Mouse (Mus musculus) lung, postnatal 0 days (tissue): ENCODE measurements around the gene Olfr374.

ENCODE experiments used
- CTCF ChIP-seq: IDR thresholded peaks from 2 replicates; pipeline ENCODE4 v1.5.1; 2016; ENCODE audit warnings: antibody characterized with exemption, mild to moderate bottlenecking
- EP300 ChIP-seq: IDR thresholded peaks from 2 replicates; pipeline ENCODE4 v1.6.1; 2016; ENCODE audit warnings: antibody characterized with exemption, mild to moderate bottlenecking, control low read depth

GRCm38 (mm10) chr8:72138456-72138855 is 31.6 kb downstream of the Olfr374 start:
- TF ChIP-seq EP300 (no peak), CTCF (no peak)
